Mouse (Mus musculus) kidney, adult 2 months (tissue): ENCODE data around the gene Upk3b. TPM values are rescaled to one million over a fixed set of nuclear protein-coding genes. Genes with fewer than 3 reads are reported as not detected.

Source experiments
- DNase-seq: peaks from one replicate; pipeline ENCODE4 v3.0.0; 2021
- H3K27ac ChIP-seq: fragments of 200-500 bp; 2 replicates; pipeline ENCODE4 v1.5.1; 2012; ENCODE audit warnings: low read depth, low read length, control low read depth, inconsistent platforms; ENCODE audit not compliant: insufficient read depth
- H3K27me3 ChIP-seq: fragments of 200-500 bp; replicated peaks from 2 replicates; pipeline ENCODE4 v1.6.1; 2012; ENCODE audit warnings: mild to moderate bottlenecking, moderate library complexity, low read length, inconsistent platforms; ENCODE audit not compliant: control insufficient read depth, insufficient read depth
- H3K36me3 ChIP-seq: fragments of 200-500 bp; 2 replicates; pipeline ENCODE4 v1.6.1; 2012; ENCODE audit warnings: mild to moderate bottlenecking, moderate library complexity, low read length, inconsistent platforms; ENCODE audit not compliant: control insufficient read depth, insufficient read depth
- H3K4me1 ChIP-seq: fragments of 200-500 bp; 2 replicates; pipeline ENCODE4 v1.6.1; 2011; ENCODE audit warnings: low read length; ENCODE audit not compliant: control insufficient read depth, insufficient read depth
- H3K4me3 ChIP-seq: fragments of 200-500 bp; 2 replicates; pipeline ENCODE4 v1.5.1; 2011; ENCODE audit warnings: mild to moderate bottlenecking, low read depth, low read length, control low read depth; ENCODE audit not compliant: insufficient read depth
- CTCF ChIP-seq: fragments of 200-500 bp; conservative IDR thresholded peaks from 2 replicates; pipeline ENCODE4 v1.5.1; 2011; ENCODE audit warnings: low read depth, mild to moderate bottlenecking, control low read depth, low read length, moderate library complexity, mixed read lengths; ENCODE audit not compliant: insufficient read depth, insufficient read length
- POLR2A ChIP-seq: fragments of 200-500 bp; IDR thresholded peaks from one replicate; pipeline ENCODE4 v1.6.1; 2011; ENCODE audit warnings: low read depth, low read length, control low read depth
- WGBS: fragments of 180-500 bp; shearing (Covaris S2); methylation state at CpG from one replicate; pipeline ENCODE4 v1.1.7; 2018; 5-methylcytosine and 5-hydroxymethylcytosine counted together
- polyA plus RNA-seq: library from polyadenylated mRNA; depleted of rRNA; stranded (reverse); fragments of >200 nt; gene quantifications from 2 replicates; pipeline ENCODE4 v1.2.3, GENCODE M21; 2012

Gene Upk3b
- polyA plus RNA-seq, 1 experiment, result 7.7 TPM

GRCm38 (mm10) chr5:136073526-136073925 is 35.2 kb downstream of the Upk3b start:
- TF ChIP-seq CTCF, result no peak
- no peak for TF ChIP-seq POLR2A
- no peaks in the 10 kb centered on the region for H3K36me3 ChIP-seq
- H3K27me3 ChIP-seq, result no peaks in the 10 kb centered on the region

GRCm38 (mm10) chr5:136075076-136075475 is 36.8 kb downstream of the Upk3b start:
- Histone ChIP-seq H3K27me3 (no peaks in the 10 kb centered on the region), H3K4me1 (peaks cover 3% of the 10 kb centered on the region; the same call in 1 of the 2 replicates), H3K4me3 (no peak overlapping the region), H3K36me3 (no peaks in the 10 kb centered on the region), H3K27ac (no peak overlapping the region)
- 90% methylated on average over 5 of the region's 5 CpGs for WGBS
- TF ChIP-seq POLR2A, result no peak
- TF ChIP-seq CTCF, result no peak
- no peak for DNase-seq

More at GRCm38 (mm10) chr5:136073526-136073925, 35.2 kb downstream of the Upk3b start:
- WGBS, result 79% methylated on average over 11 of the region's 11 CpGs
- peaks cover 3% of the 10 kb centered on the region; the same call in 1 of the 2 replicates for H3K4me1 ChIP-seq
- no peak overlapping the region for H3K4me3 ChIP-seq
- no peak overlapping the region for H3K27ac ChIP-seq
- DNase-seq, result no peak

GRCm38 (mm10) chr5:136076284-136076683 is 38.0 kb downstream of the Upk3b start:
- no peak for TF ChIP-seq POLR2A
- peaks cover 3% of the 10 kb centered on the region; the same call in 1 of the 2 replicates for H3K4me1 ChIP-seq
- no peak for DNase-seq
- no peak overlapping the region; the same call in 1 of the 2 replicates for H3K27ac ChIP-seq
- no peak overlapping the region for H3K4me3 ChIP-seq
- 29% methylated on average over 7 of the region's 7 CpGs for WGBS
- no peaks in the 10 kb centered on the region for H3K36me3 ChIP-seq
- no peaks in the 10 kb centered on the region for H3K27me3 ChIP-seq

- Histone ChIP-seq H3K36me3 (no peaks in the 10 kb centered on the region), H3K27ac (peak overlapping the region; percentile 89), H3K4me1 (peaks cover 3% of the 10 kb centered on the region; the same call in 1 of the 2 replicates), H3K4me3 (no peak overlapping the region), H3K27me3 (no peaks in the 10 kb centered on the region)
- TF ChIP-seq CTCF, result no peak
- no peak for TF ChIP-seq POLR2A
- WGBS, result 58% methylated on average over 9 of the region's 9 CpGs
- peak; percentile 67 for DNase-seq
Measured at GRCm38 (mm10) chr5:136077001-136077550, 38.8 kb downstream of the Upk3b start.

- Histone ChIP-seq H3K27me3 (no peaks in the 10 kb centered on the region), H3K4me3 (no peak overlapping the region), H3K27ac (no peak overlapping the region), H3K4me1 (peaks cover 3% of the 10 kb centered on the region; the same call in 1 of the 2 replicates), H3K36me3 (no peaks in the 10 kb centered on the region)
- no peak for TF ChIP-seq CTCF
- TF ChIP-seq POLR2A, result no peak
- no peak for DNase-seq
- 96% methylated on average over 5 of the region's 5 CpGs for WGBS
Measured at GRCm38 (mm10) chr5:136078136-136078535, 39.8 kb downstream of the Upk3b start.

GRCm38 (mm10) chr5:136082345-136082744 is 44.0 kb downstream of the Upk3b start:
- Histone ChIP-seq H3K36me3 (no peaks in the 10 kb centered on the region), H3K4me3 (no peak overlapping the region), H3K27ac (no peak overlapping the region), H3K27me3 (no peaks in the 10 kb centered on the region), H3K4me1 (peaks cover 3% of the 10 kb centered on the region; the same call in 1 of the 2 replicates)
- WGBS, result 85% methylated on average over 4 of the region's 4 CpGs
- TF ChIP-seq POLR2A, result no peak
- TF ChIP-seq CTCF, result 0 out of 2 replicates have a peak, but pooled peaks have one; percentile 6
- DNase-seq, result no peak

GRCm38 (mm10) chr5:136083669-136084107 is 45.4 kb downstream of the Upk3b start, which contains the start of gene Rasa4:
TSS of gene Rasa4 (plus strand) at chr5:136083916.
- no peak within 1 kb of the TSS; the same call in 1 of the 2 replicates for H3K27ac ChIP-seq
- peak; percentile 97 for DNase-seq
- no peak for TF ChIP-seq POLR2A
- no peak for TF ChIP-seq CTCF
- no peaks in the 10 kb centered on the region for H3K4me1 ChIP-seq
- no peaks in the 10 kb centered on the region for H3K27me3 ChIP-seq
- H3K4me3 ChIP-seq, result peak within 1 kb of the TSS; percentile 67
- no peaks in the 10 kb centered on the region for H3K36me3 ChIP-seq
- WGBS, result under 1% methylated on average over 28 of the region's 28 CpGs
